Mouse (Mus musculus): Measurements from ENCODE around the gene Fam160a1.

DNA sequence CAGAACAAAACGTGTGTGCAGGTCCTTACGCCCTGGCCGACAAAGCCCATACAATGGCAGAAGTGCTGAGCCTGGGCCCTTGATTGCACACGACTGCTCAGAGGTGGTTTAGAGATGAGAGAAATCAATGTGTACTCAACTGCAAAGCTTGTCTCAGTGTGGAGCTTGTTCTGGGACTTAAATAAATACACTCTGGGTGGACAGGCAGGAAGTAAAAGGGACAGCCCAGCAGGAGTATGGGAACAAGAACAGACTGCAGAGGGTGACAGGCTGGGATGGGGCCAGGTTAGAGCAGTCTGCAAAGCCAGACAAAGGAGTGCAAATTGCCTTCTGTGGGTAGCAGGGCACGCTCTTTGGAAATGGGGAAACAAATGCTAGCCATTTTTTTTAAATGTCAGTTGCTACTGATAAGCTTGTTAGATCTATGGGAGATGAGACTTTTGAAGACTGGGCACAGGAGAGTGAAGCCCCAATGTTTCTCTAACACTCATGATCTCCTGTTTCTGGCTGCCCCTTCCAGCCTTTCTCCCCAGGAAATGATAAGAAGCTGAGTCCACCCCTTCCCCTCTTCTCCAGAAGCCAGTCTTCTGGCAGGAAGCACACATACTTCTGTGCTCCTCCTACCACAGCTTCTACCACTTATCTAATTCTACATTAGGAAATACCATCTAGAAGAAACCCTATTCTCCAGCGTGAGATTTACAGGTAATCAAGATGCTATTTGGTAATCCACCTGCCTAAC, 113.8 kb downstream of the Fam160a1 start:
- TF ChIP-seq EP300 (IDR thresholded peaks at IDR 0.05; ENCODE audit: insufficient read depth, low read depth, low read length): no peak
- no peak for TF ChIP-seq CTCF (IDR thresholded peaks at IDR 0.05)
